Mouse (Mus musculus) activated CD4-positive, CD25-positive, alpha-beta regulatory T cell (primary cell): Measurements from ENCODE around the gene Rnpepl1. TPM values are rescaled to one million over a fixed set of nuclear protein-coding genes. Genes with fewer than 3 reads are reported as not detected.

Source experiments
- polyA plus RNA-seq, 2 experiments: library from polyadenylated mRNA; unstranded; fragments of 100-300 nt; shearing (Covaris generic); gene quantifications; one replicate each; pipeline ENCODE4 v1.2.1; 2017

Rnpepl1 gene
- polyA plus RNA-seq = 100 to 1,000 TPM in 1 of 2 experiments, 10 to 100 TPM in 1; 81.1 to 120 TPM

DNA sequence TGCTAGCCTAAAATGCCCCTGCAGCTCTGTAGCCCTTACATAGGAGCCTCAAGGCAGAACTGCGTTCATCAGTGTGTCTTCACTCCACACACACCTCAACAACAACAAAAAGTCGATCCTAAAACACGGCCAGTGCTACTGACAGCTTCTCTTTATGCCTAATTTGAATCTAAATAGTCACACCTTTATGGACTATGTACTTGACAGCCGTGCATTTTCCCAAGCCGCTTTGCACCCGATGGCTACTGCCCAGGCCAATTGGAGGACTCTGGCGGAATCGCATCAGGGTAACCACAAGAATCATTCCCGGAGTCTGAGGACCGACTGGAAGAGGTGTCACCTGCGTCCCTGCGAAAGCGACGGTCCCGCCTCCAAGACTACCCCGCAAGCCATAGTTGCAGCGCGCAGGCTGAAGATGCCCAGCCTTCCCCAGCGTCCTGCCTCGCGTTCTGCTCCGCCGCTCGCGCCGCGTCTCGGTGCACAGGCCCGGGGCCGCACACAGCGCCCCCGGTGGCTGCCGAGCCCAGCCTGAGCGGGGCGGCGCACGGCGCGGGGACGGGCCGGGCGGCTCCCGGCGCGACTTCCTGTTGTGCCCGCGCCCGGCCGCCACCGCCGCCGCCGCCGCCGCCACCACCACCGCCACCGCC is at the start of gene Rnpepl1:
Gene Rnpepl1, plus strand, starts transcription at position 545 of the 647 bp plus-strand sequence.

DNA sequence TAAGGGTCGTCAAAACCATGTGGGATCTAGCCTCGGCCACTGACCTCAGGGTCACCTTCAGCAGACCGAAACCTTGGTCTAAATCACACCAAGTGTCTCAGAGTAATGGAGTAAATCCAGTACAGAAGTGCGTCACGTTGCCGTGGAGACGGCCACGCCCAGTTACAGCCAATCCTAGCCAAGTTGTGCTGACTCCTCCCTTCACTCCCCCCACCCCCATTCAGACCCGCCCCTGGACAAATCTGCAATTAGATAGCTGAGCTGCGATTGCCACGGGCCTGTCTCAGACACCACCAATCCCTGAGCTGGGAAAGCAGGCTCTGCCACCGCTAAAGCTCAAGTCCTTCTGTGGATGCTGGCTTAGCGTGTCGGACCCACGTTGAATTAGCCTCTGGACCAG is 7.8 kb upstream of the Rnpepl1 start, which contains the start of gene Ankmy1:
Gene Ankmy1, minus strand, starts transcription at position 121 of the 400 bp plus-strand sequence.

DNA sequence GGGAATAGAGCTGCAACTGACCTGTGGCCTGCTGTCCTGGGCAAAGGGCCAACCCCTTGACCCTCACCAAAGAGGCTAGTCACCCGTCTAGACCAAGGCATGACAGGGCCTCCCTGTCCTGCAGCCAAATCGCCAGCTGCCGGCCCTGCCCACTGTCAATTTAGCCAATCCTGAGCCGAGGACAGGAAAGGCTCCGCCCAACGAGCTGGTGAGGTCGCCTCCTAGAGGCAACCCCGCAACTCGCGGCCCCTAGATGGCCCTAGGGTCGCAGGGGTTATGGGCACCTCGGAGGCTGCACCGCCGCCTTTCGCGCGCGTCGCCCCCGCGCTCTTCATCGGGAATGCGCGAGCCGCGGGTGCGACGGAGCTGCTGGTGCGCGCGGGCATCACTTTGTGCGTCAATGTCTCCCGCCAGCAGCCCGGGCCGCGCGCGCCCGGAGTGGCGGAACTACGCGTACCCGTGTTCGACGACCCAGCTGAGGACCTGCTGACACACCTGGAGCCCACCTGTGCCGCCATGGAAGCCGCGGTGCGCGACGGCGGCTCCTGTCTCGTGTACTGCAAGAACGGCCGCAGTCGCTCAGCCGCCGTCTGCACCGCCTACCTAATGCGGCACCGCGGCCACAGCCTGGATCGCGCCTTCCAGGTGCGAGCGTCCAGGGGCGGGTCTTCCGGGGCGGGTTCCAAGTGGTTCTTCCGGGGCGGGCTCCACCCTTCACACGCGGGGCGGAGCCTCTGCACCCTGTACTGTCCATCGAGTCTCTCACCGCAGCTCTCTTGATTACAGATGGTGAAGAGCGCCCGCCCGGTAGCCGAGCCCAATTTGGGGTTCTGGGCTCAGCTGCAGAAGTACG is 3.6 kb upstream of the Rnpepl1 start, which contains the start of gene Dusp28:
Gene Dusp28, plus strand, starts transcription at position 203 of the 853 bp plus-strand sequence.

DNA sequence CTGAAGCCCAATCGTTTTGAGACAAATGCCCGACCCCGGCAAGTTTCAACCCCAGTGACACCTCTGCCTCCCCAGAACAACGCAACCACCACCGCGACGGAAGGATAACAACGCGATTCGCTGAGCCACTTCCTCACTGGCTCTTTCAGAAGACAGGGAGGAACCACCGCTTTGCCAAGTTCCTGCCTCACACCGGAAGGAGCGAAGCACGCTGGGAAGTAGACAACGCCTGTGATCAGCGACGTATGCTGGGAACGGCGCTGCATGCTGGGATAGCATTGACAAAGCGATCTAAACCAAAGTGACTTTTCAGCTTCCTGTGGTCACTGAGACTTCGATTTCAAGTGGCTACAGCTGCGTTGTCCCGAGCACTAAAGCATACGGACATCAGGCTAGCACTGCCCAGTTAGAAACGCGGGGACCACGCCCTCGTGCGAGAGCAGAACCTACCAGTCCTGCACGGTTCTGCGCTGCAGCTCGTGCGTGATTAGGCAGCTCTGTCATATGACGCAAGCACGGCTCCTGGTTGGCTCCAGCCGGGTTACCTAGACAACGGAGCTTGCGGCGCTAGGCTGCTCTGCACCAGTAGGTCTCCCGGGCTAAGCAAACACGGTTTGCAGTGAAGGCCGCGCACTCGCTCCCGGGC is 23.7 kb downstream of the Rnpepl1 start, which contains the start of gene Capn10:
Gene Capn10, plus strand, starts transcription at position 195 of the 646 bp plus-strand sequence.

DNA sequence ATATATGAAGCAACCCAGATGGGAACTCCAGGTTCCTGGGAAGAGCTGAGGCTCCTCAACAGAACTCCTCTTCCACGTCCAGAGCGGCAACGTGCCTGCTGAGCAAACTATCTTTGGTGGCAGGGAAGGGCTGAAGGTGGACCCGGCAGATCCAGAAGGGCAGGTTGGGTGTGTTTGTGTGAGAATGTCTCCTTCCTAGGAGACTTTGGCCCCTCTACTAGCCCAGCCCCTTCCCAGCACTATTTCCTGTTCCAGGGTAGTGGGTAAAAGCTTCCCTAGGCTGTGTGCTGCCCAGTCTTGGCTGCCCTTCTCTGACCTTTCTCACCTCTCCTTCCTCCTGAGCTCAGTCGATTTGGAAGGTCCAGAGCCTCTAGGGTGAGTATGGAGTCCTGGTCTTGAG is 40.0 kb downstream of the Rnpepl1 start, which contains the start of gene Gpr35:
Gene Gpr35, plus strand, starts transcription at position 259 of the 400 bp plus-strand sequence.

Other genes starting within 250 kb of the Rnpepl1 start
- 1 to 10 TPM; 3.1 to 5.5 TPM for gene Gpc1, start 79.1 kb upstream of the Rnpepl1 start, polyA plus RNA-seq
- gene Ankmy1, start 7.9 kb upstream of the Rnpepl1 start, polyA plus RNA-seq = 1 to 10 TPM in 1 of 2 experiments, not detected in 1; 1.0 TPM
- 10 to 100 TPM in 1 of 2 experiments, 1 to 10 TPM in 1; 8.9 to 15.5 TPM for gene Dusp28, start 3.8 kb upstream of the Rnpepl1 start, polyA plus RNA-seq
- 10 to 100 TPM in 1 of 2 experiments, 1 to 10 TPM in 1; 9.1 to 13.2 TPM for gene Capn10, start 23.6 kb downstream of the Rnpepl1 start, polyA plus RNA-seq
- gene Gpr35, start 40.1 kb downstream of the Rnpepl1 start, polyA plus RNA-seq = under 1 TPM; 0.05 to 0.37 TPM
- gene Aqp12, start 95.6 kb downstream of the Rnpepl1 start, polyA plus RNA-seq = under 1 TPM in 1 of 2 experiments, not detected in 1; 0.16 TPM
- gene Kif1a, start 191.2 kb downstream of the Rnpepl1 start, polyA plus RNA-seq = under 1 TPM in 1 of 2 experiments, not detected in 1; 0.61 TPM
- gene Agxt, start 224.5 kb downstream of the Rnpepl1 start, polyA plus RNA-seq = not detected